Mouse (Mus musculus) erythroblast, embryonic 14.5 days (primary cell): Measurements from ENCODE around the gene Irf7.

Source experiments
- GATA1 ChIP-seq: IDR thresholded peaks from 2 replicates; pipeline ENCODE4 v1.6.1; 2012; ENCODE audit warnings: low read length, inconsistent platforms, mixed read lengths
- TAL1 ChIP-seq: IDR thresholded peaks from 3 replicates; pipeline ENCODE4 v1.6.1; 2012; ENCODE audit warnings: low read length, inconsistent platforms, mixed read lengths

DNA sequence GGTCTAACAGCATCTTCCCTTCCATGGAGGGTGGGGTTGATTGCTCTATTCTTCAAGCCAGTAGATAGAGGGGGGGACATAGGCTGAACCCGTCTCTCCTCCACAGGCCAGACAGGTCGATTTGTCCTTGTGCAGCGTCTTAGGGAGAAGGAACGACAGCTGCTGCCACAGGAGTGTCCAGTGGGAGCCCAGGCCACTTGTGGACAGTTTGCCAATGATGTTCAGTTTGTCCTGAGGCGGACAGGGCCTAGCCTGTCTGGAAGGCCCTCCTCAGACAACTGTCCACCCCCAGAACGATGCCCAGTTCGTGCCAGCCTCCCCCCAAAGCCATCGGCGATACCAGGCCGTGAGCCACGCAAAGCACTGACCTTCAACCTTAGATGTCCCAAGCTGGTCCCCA, 49.4 kb downstream of the Irf7 start:
- TF ChIP-seq TAL1 = no peak
- no peak for TF ChIP-seq GATA1
